Mouse (Mus musculus) Patski (cell line): ENCODE measurements around the gene Esrra. TPM values are rescaled to one million over a fixed set of nuclear protein-coding genes. Genes with fewer than 3 reads are reported as not detected.
"Not testable (repeated sequence)": the region's sequence is repeated elsewhere in the genome, so short reads cannot be mapped to it uniquely, and the experiment has no call there.

Experiments used
- ATAC-seq: fragments of 100-300 bp; one replicate; pipeline ENCODE4 v1.8.0; 2021
- CTCF ChIA-PET: fragments of 350-600 bp; sonication (Branson Sonifier 250); formaldehyde crosslinking; loops from one replicate; lab custom pipeline; 2022; ENCODE audit warnings: inconsistent platforms; lab: Charles Lee
- POLR2A ChIA-PET: fragments of 350-600 bp; sonication (Branson Sonifier 250); formaldehyde crosslinking; loops from one replicate; lab custom pipeline; 2022; ENCODE audit warnings: antibody characterized with exemption, inconsistent platforms; lab: Charles Lee
- DNase-seq: peaks from one replicate; pipeline ENCODE4 v3.0.0-alpha.2; 2011; ENCODE audit warnings: low read depth, low spot score
- H3K27me3 ChIP-seq: fragments of 371-371 bp; one replicate; pipeline ENCODE4 v1.5.1; 2021
- CTCF ChIP-seq: fragments of 100-300 bp; IDR thresholded peaks from one replicate; pipeline ENCODE4 v1.5.1; 2021
- in situ Hi-C: fragments of 300-500 bp; cut with MboI; formaldehyde crosslinking; loops from 3 replicates; pipeline ENCODE4 v1.11.1; 2018; ENCODE audit warnings: low pct_unique_long_range_greater_than_20kb, mixed read lengths
- polyA plus RNA-seq: library from polyadenylated mRNA; unstranded; gene quantifications from one replicate; pipeline ENCODE4 v1.2.3, GENCODE M21; 2021

Gene Esrra
- polyA plus RNA-seq, 1 experiment from 2014 or later: 96.1 TPM

- in situ Hi-C loops: no loop called here
- ChIA-PET POLR2A (interaction anchor here (1.0 to 1.3 kb wide), 4 partner anchors 9 to 43 kb away, joined by 3 read pairs; no protein-coding TSS in a partner anchor), CTCF (interaction anchor here (2.6 kb wide), 1 partner anchor 36 kb away, joined by 11 read pairs; no protein-coding TSS in a partner anchor)
- no peak for ATAC-seq
- TF ChIP-seq CTCF: no peak
- H3K27me3 ChIP-seq: no peaks in the 10 kb centered on the region
- DNase-seq: no peak
These were observed 13.6 kb downstream of the Esrra start for GRCm38 (mm10) chr19:6907811-6908540.

GRCm38 (mm10) chr19:6907094-6907493 lies 14.5 kb downstream of the Esrra start:
- TF ChIP-seq CTCF: no peak
- CTCF ChIA-PET: interaction anchor here (2.6 kb wide), 1 partner anchor 35 kb away, joined by 11 read pairs; no protein-coding TSS in a partner anchor
- ATAC-seq (no peak), DNase-seq (no peak)
- no peaks in the 10 kb centered on the region for H3K27me3 ChIP-seq
- in situ Hi-C loops: no loop called here
- POLR2A ChIA-PET: interaction anchor here (1.2 kb wide), 1 partner anchor 8 kb away, joined by 3 read pairs; no protein-coding TSS in a partner anchor

- ChIA-PET CTCF (interaction anchor here (1.1 to 1.7 kb wide), 3 partner anchors 9 to 35 kb away, joined by 3 to 6 read pairs (median 4); no protein-coding TSS in a partner anchor), POLR2A (no interaction called here)
- H3K27me3 ChIP-seq: no peaks in the 10 kb centered on the region
- no peak for TF ChIP-seq CTCF
- in situ Hi-C loops: no loop called here
- no peak for ATAC-seq
- DNase-seq: no peak
These were observed 15.4 kb downstream of the Esrra start for GRCm38 (mm10) chr19:6906199-6906598.

GRCm38 (mm10) chr19:6905498-6906159 lies 16.0 kb downstream of the Esrra start:
- ChIA-PET POLR2A (no interaction called here), CTCF (interaction anchor here (1.1 to 1.7 kb wide), 3 partner anchors 8 to 35 kb away, joined by 3 to 6 read pairs (median 4); no protein-coding TSS in a partner anchor)
- TF ChIP-seq CTCF: no peak
- in situ Hi-C loops: no loop called here
- no peaks in the 10 kb centered on the region for H3K27me3 ChIP-seq
- no peak for ATAC-seq
- no peak for DNase-seq

- H3K27me3 ChIP-seq: no peaks in the 10 kb centered on the region
- DNase-seq: no peak
- TF ChIP-seq CTCF: no peak
- no peak for ATAC-seq
- ChIA-PET POLR2A (no interaction called here), CTCF (no interaction called here)
- in situ Hi-C loops: no loop called here
These were observed 16.8 kb downstream of the Esrra start for GRCm38 (mm10) chr19:6904846-6905245.

- ChIA-PET CTCF (no interaction called here), POLR2A (no interaction called here)
- no peaks in the 10 kb centered on the region for H3K27me3 ChIP-seq
- DNase-seq: no peak
- in situ Hi-C loops: no loop called here
- peak; percentile 50 for ATAC-seq
- no peak for TF ChIP-seq CTCF
These were observed 18.6 kb downstream of the Esrra start for GRCm38 (mm10) chr19:6903031-6903430.

- ATAC-seq (no peak), DNase-seq (no peak)
- CTCF ChIA-PET: interaction anchor here (1.1 to 2.1 kb wide), 2 partner anchors 22 to 43 kb away, joined by 3 to 5 read pairs; no protein-coding TSS in a partner anchor
- in situ Hi-C loops: no loop called here
- no peak for TF ChIP-seq CTCF
- POLR2A ChIA-PET: no interaction called here
- no peaks in the 10 kb centered on the region for H3K27me3 ChIP-seq
These were observed 22.0 kb downstream of the Esrra start for GRCm38 (mm10) chr19:6899641-6900040.

GRCm38 (mm10) chr19:6895608-6896305 lies 25.9 kb downstream of the Esrra start:
- POLR2A ChIA-PET, H3K27me3 ChIP-seq, in situ Hi-C loops, DNase-seq, ATAC-seq: not testable (repeated sequence)
- CTCF ChIA-PET: interaction anchor here (0.8 kb wide), 1 partner anchor 17 kb away, joined by 3 read pairs; no protein-coding TSS in a partner anchor

GRCm38 (mm10) chr19:6893731-6894451 lies 27.7 kb downstream of the Esrra start:
- in situ Hi-C loops: no loop called here
- POLR2A ChIA-PET: no interaction called here
- CTCF ChIA-PET: no interaction called here

GRCm38 (mm10) chr19:6892512-6892911 lies 29.1 kb downstream of the Esrra start:
- CTCF ChIA-PET: interaction anchor here (2.6 kb wide), 1 partner anchor 15 kb away, joined by 9 read pairs; no protein-coding TSS in a partner anchor
- ATAC-seq (no peak), DNase-seq (no peak)
- peaks cover 9% of the 10 kb centered on the region for H3K27me3 ChIP-seq
- TF ChIP-seq CTCF: no peak
- POLR2A ChIA-PET: no interaction called here
- in situ Hi-C loops: no loop called here

More at GRCm38 (mm10) chr19:6893731-6894451, 27.7 kb downstream of the Esrra start:
- DNase-seq (no peak), ATAC-seq (no peak)
- TF ChIP-seq CTCF: no peak
- H3K27me3 ChIP-seq: peaks cover 6% of the 10 kb centered on the region
